Mouse (Mus musculus): ENCODE results near the gene Sirt6. TPM values are rescaled to one million over a fixed set of nuclear protein-coding genes. Genes with fewer than 3 reads are reported as not detected.

The Sirt6 gene
- total and polyA plus RNA-seq, 2 experiments from 2014 or later, result 16.2 to 24.7 TPM

DNA sequence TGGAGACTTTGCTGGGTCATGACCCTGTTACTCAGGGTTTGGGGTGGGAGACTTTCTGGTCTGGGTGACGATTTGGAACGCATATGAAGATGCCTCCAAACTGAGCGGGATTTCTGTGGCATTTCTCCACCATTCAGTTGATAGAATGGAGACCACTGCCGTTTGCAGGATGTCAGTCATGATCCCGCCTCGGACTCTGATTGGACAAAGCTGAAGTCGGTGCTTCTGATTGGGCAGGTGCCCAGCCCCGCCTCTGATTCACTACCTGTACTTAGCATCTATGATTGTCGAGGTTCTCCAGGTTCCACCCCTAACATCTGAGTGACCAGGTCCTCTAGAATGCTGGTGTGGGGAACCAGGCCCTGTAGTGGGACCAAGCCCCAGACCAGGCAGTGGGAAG lies 6.8 kb downstream of the Sirt6 start:
- Histone ChIP-seq H3K4me1 (ENCODE audit: control insufficient read depth, insufficient read depth) (no peaks in the 10 kb centered on the region), H3K9me3 (replicated peaks; ENCODE audit: control insufficient read depth, low read length) (no peaks in the 10 kb centered on the region), H3K27ac (ENCODE audit: low read depth) (no peak overlapping the region), H3K4me2 (ENCODE audit: low read depth, low read length) (no peak overlapping the region), H3K9ac (replicated peaks; ENCODE audit: low read depth, low read length) (no peak overlapping the region), H3K27me3 (ENCODE audit: control insufficient read depth, insufficient read depth, low read length) (no peaks in the 10 kb centered on the region), H3K4me3 (ENCODE audit: low read depth, low read length) (no peak overlapping the region), H3K36me3 (replicated peaks; ENCODE audit: control insufficient read depth, insufficient read depth, low read length) (peaks cover 11% of the 10 kb centered on the region; the same call in 1 of the 2 replicates)
- TF ChIP-seq EP300 (IDR thresholded peaks at IDR 0.05; ENCODE audit: low read depth) (no peak), CTCF (IDR thresholded peaks at IDR 0.05; ENCODE audit: low read depth) (no peak)
- ATAC-seq (ENCODE audit: insufficient read depth, low read depth) (no peak), DNase-seq (ENCODE audit: low spot score) (no peak)
- whole genome bisulfite sequencing, result 57% methylated on average over 9 of the region's 9 CpGs

DNA sequence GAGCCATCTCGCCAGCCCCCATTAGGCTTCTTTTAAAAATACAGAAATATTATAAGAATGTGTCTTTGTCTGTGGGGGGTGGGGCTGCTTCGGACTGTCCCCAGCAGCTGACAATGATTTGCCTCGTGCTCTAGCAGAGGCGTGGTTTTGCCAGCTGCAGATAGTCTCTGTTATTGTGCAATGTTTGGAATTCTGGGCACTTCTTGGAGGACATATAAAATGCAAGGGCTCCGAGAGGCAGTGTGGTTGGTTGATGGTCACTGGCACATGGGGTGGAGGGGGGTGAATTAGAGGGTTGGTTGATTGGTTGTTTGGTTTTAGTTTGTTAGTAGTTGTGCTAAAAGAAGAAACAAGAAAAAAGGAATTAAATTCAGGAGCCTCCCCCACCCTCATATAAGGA lies 7.6 kb downstream of the Sirt6 start:
- Histone ChIP-seq H3K9me3 (replicated peaks; ENCODE audit: control insufficient read depth, low read length) (no peaks in the 10 kb centered on the region), H3K4me1 (ENCODE audit: control insufficient read depth, insufficient read depth) (no peaks in the 10 kb centered on the region), H3K36me3 (replicated peaks; ENCODE audit: control insufficient read depth, insufficient read depth, low read length) (peaks cover 11% of the 10 kb centered on the region; the same call in 1 of the 2 replicates), H3K27ac (ENCODE audit: low read depth) (no peak overlapping the region), H3K27me3 (ENCODE audit: control insufficient read depth, insufficient read depth, low read length) (no peaks in the 10 kb centered on the region), H3K9ac (replicated peaks; ENCODE audit: low read depth, low read length) (no peak overlapping the region), H3K4me2 (ENCODE audit: low read depth, low read length) (no peak overlapping the region), H3K4me3 (ENCODE audit: low read depth, low read length) (no peak overlapping the region)
- TF ChIP-seq EP300 (IDR thresholded peaks at IDR 0.05; ENCODE audit: low read depth) (no peak), CTCF (IDR thresholded peaks at IDR 0.05; ENCODE audit: low read depth) (no peak)
- DNase-seq (ENCODE audit: low spot score) (no peak), ATAC-seq (ENCODE audit: insufficient read depth, low read depth) (no peak)
- WGBS, result 70% methylated on average over 5 of the region's 5 CpGs

DNA sequence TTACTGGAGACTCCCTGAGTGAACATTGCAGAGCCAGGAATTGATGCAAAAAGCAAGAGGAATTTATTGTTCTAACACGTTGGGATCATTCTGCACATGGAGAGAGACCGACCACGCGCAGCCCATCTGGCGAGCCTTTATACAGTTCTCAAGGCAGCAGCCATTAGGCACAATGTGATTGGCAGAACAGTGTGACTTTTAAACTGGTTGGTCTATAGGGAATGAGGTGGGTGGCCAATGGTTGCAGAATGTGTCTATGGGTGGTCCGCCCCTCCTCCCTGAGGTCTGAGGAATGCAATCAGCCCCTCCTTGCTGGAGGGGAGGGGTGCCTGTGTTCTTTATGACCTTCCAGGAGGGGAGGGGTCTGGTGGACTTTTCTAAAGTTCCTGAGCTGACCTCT lies 12.1 kb downstream of the Sirt6 start:
- H3K27ac ChIP-seq (ENCODE audit: low read depth), result no peak overlapping the region
- ATAC-seq (ENCODE audit: insufficient read depth, low read depth), result no peak
- 70% methylated on average over 6 of the region's 6 CpGs for WGBS

DNA sequence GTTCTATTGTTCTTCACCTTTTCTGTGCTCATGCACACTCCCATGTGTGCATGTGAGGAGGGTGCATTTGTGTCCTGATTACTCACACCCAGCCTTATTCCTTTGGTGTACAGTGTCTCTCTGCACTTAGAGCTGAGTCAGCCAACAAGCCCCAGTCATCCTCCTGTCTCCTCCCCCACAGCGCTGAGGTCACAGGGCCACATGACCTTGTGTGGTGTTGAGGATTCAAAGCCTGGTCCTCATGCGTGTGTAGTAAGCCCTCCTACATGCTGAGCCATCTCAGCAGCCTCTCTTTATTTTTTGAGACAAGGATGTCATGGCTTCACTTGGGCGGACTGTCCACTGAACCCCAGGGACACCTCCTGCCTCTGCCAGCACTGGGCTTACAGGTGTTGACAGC lies 14.8 kb downstream of the Sirt6 start:
- Histone ChIP-seq H3K9ac (replicated peaks; ENCODE audit: low read depth, low read length) (no peak overlapping the region), H3K4me2 (ENCODE audit: low read depth, low read length) (no peak overlapping the region), H3K4me3 (ENCODE audit: low read depth, low read length) (no peak overlapping the region), H3K36me3 (replicated peaks; ENCODE audit: control insufficient read depth, insufficient read depth, low read length) (no peaks in the 10 kb centered on the region), H3K4me1 (ENCODE audit: control insufficient read depth, insufficient read depth) (no peaks in the 10 kb centered on the region), H3K9me3 (replicated peaks; ENCODE audit: control insufficient read depth, low read length) (no peaks in the 10 kb centered on the region), H3K27me3 (ENCODE audit: control insufficient read depth, insufficient read depth, low read length) (no peaks in the 10 kb centered on the region), H3K27ac (ENCODE audit: low read depth) (no peak overlapping the region)
- ATAC-seq (ENCODE audit: insufficient read depth, low read depth) (no peak), DNase-seq (ENCODE audit: low spot score) (no peak)
- WGBS, result 51% methylated on average over 3 of the region's 3 CpGs
- TF ChIP-seq EP300 (IDR thresholded peaks at IDR 0.05; ENCODE audit: low read depth) (no peak), CTCF (IDR thresholded peaks at IDR 0.05; ENCODE audit: low read depth) (no peak)

More for the DNA sequence above, 12.1 kb downstream of the Sirt6 start:
- Histone ChIP-seq H3K36me3 (replicated peaks; ENCODE audit: control insufficient read depth, insufficient read depth, low read length) (no peaks in the 10 kb centered on the region), H3K9me3 (replicated peaks; ENCODE audit: control insufficient read depth, low read length) (no peaks in the 10 kb centered on the region), H3K4me3 (ENCODE audit: low read depth, low read length) (no peak overlapping the region), H3K4me2 (ENCODE audit: low read depth, low read length) (no peak overlapping the region), H3K9ac (replicated peaks; ENCODE audit: low read depth, low read length) (no peak overlapping the region), H3K4me1 (ENCODE audit: control insufficient read depth, insufficient read depth) (no peaks in the 10 kb centered on the region), H3K27me3 (ENCODE audit: control insufficient read depth, insufficient read depth, low read length) (no peaks in the 10 kb centered on the region)
- DNase-seq (ENCODE audit: low spot score), result no peak
- TF ChIP-seq EP300 (IDR thresholded peaks at IDR 0.05; ENCODE audit: low read depth) (no peak), CTCF (IDR thresholded peaks at IDR 0.05; ENCODE audit: low read depth) (no peak)

DNA sequence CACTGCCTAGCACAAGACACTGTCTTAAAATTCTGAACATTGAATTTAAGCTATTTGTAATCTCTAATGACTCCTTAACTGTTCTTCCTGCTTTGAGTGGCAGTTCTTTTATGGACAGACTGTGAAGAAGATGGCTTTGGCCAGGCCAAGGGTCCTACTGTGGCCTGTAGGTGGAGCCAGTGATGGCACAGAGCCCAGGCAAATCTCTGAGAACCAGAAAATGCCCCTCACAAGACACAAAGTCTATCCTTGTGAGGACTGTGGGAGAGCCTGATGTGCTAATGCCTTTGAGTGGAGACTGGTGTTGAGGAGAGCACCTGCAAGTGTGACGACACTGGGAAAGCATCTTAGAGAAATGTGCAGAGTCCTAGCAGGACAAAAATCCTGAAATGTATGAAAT lies 19.3 kb downstream of the Sirt6 start:
- 85% methylated on average over 1 of the region's 1 CpGs for WGBS
- TF ChIP-seq EP300 (IDR thresholded peaks at IDR 0.05; ENCODE audit: low read depth) (no peak), CTCF (IDR thresholded peaks at IDR 0.05; ENCODE audit: low read depth) (peak; percentile 28; the same call in 1 of the 2 replicates)
- DNase-seq (ENCODE audit: low spot score) (no peak), ATAC-seq (ENCODE audit: insufficient read depth, low read depth) (no peak)
- no peak overlapping the region for H3K27ac ChIP-seq (ENCODE audit: low read depth)
- no peak overlapping the region for H3K4me2 ChIP-seq (ENCODE audit: low read depth, low read length)
- no peaks in the 10 kb centered on the region for H3K9me3 ChIP-seq (replicated peaks; ENCODE audit: control insufficient read depth, low read length)
- no peaks in the 10 kb centered on the region for H3K36me3 ChIP-seq (replicated peaks; ENCODE audit: control insufficient read depth, insufficient read depth, low read length)
- H3K4me1 ChIP-seq (ENCODE audit: control insufficient read depth, insufficient read depth), result peaks cover 6% of the 10 kb centered on the region; the same call in 1 of the 2 replicates
- no peak overlapping the region for H3K9ac ChIP-seq (replicated peaks; ENCODE audit: low read depth, low read length)
- H3K4me3 ChIP-seq (ENCODE audit: low read depth, low read length), result no peak overlapping the region
- H3K27me3 ChIP-seq (ENCODE audit: control insufficient read depth, insufficient read depth, low read length), result no peaks in the 10 kb centered on the region

All from heart, postnatal 0 days (tissue).